ENCODE assay signal across 8 mouse cellular contexts in the genomic region with DNA sequence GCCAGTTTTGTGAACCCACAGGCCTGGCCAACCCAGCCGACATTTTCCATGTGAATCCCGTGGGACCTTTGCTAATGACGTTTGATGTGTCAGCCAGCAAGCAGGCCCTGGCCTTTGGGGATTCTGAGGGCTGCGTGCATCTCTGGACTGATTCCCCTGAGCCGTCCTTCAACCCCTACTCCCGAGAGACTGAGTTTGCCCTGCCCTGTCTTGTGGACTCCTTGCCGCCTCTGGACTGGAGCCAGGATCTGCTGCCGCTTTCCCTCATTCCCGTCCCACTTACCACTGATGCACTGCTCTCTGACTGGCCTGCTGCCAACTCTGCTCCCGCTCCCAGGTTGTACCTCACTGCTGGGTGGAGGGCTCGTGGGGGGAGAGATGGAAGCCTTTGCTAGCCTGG. TPM values are rescaled to one million over a fixed set of nuclear protein-coding genes. Genes with fewer than 3 reads are reported as not detected.
DNase-seq lines count a peak whose midpoint lies in the region; ATAC-seq lines count a peak whose summit lies in the region.

No protein-coding gene starts in this region.

- intact Hi-C loops in gastrocnemius, postnatal 14 days (cut with DNase I; ENCODE audit: low total_unique reads): no loop called here
- intact Hi-C loops in gastrocnemius, postnatal 36 days (cut with DNase I): no loop called here

- no peak for ATAC-seq in frontal cortex, adult (ENCODE audit: low TSS enrichment)

- DNase-seq in gastrocnemius, postnatal 14 days: peak; percentile 24
- no peak for DNase-seq in gastrocnemius, postnatal 36 days
- peak; percentile 81 for DNase-seq in 3134 (ENCODE audit: extremely low read depth, insufficient read length, low spot score)
- DNase-seq in cerebellum, adult 8-10 months: peak; percentile 44
- peak; percentile 52 to 64 for DNase-seq in kidney, postnatal 36 days
- DNase-seq in thymus, adult 18-20 months: no peak
- DNase-seq in thymus, postnatal 25 days: no peak

RNA-seq across cellular contexts. Expression of a gene that starts 7.0 kb away (rescaled TPM):
- 1 to 10 TPM; 7.4 to 8.2 TPM for total RNA-seq in gastrocnemius, postnatal 14 days (2021)
- total RNA-seq in gastrocnemius, postnatal 36 days (2021): 1 to 10 TPM; 4.4 to 5.6 TPM

RNA-seq across cellular contexts. Expression of a gene that starts 11.6 kb away (rescaled TPM):
- not detected for total RNA-seq in gastrocnemius, postnatal 14 days (2021)
- not detected for total RNA-seq in gastrocnemius, postnatal 36 days (2021)

RNA-seq across cellular contexts. Expression of a gene that starts 12.1 kb away (rescaled TPM):
- 10 to 100 TPM; 47.2 to 55.8 TPM for total RNA-seq in gastrocnemius, postnatal 14 days (2021)
- 10 to 100 TPM; 41.6 to 45.4 TPM for total RNA-seq in gastrocnemius, postnatal 36 days (2021)

RNA-seq across cellular contexts. Expression of a gene that starts 27.4 kb away (rescaled TPM):
- 100 to 1,000 TPM; 571 to 668 TPM for total RNA-seq in gastrocnemius, postnatal 14 days (2021)
- total RNA-seq in gastrocnemius, postnatal 36 days (2021): 100 to 1,000 TPM; 586 to 610 TPM

RNA-seq across cellular contexts. Expression of a gene that starts 39.8 kb away (rescaled TPM):
- 1 to 10 TPM; 3.6 to 4.5 TPM for total RNA-seq in gastrocnemius, postnatal 14 days (2021)
- total RNA-seq in gastrocnemius, postnatal 36 days (2021): 1 to 10 TPM; 3.2 to 3.9 TPM

Comparison
In these comparisons a context has a peak if more than half of its experiments do, and no peak if none do; other contexts are left out.
1. DNase-seq: peak in gastrocnemius, postnatal 14 days (single experiment), 3134 (single experiment), cerebellum, adult 8-10 months (single experiment) and kidney, postnatal 36 days (2 of 2); none in gastrocnemius, postnatal 36 days (0 of 2), thymus, adult 18-20 months (0 of 2) and thymus, postnatal 25 days (single experiment).